Mouse (Mus musculus) heart, embryonic 11.5 days (tissue): Measurements from ENCODE around the gene Rab23. TPM values are rescaled to one million over a fixed set of nuclear protein-coding genes. Genes with fewer than 3 reads are reported as not detected.

ENCODE experiments used
- ATAC-seq: fragments of 200-750 bp; cut with Nextera tagmentation; replicated peaks from 2 replicates; pipeline ENCODE4 v1.8.0; 2017; ENCODE audit warnings: moderate library complexity; ENCODE audit not compliant: insufficient number of reproducible peaks, low FRiP score, low TSS enrichment
- H3K27ac ChIP-seq: fragments of 300-500 bp; sonication (generic); 2 replicates; pipeline ENCODE4 v1.5.1; 2014; ENCODE audit warnings: mild to moderate bottlenecking, low read depth, low read length
- H3K27me3 ChIP-seq: fragments of 300-500 bp; sonication (generic); 2 replicates; pipeline ENCODE4 v1.6.1; 2014; ENCODE audit warnings: mild to moderate bottlenecking, low read length, mixed read lengths; ENCODE audit not compliant: control insufficient read depth, insufficient read depth
- H3K36me3 ChIP-seq: fragments of 300-500 bp; sonication (generic); 2 replicates; pipeline ENCODE4 v1.6.1; 2014; ENCODE audit warnings: mild to moderate bottlenecking, low read length, moderate library complexity, mixed read lengths; ENCODE audit not compliant: control insufficient read depth, insufficient read depth
- H3K4me1 ChIP-seq: fragments of 300-500 bp; sonication (generic); 2 replicates; pipeline ENCODE4 v1.6.1; 2014; ENCODE audit warnings: low read length; ENCODE audit not compliant: control insufficient read depth, insufficient read depth
- H3K4me2 ChIP-seq: fragments of 300-500 bp; sonication (generic); 2 replicates; pipeline ENCODE4 v1.6.1; 2014; ENCODE audit warnings: mild to moderate bottlenecking, moderate library complexity
- H3K4me3 ChIP-seq: fragments of 300-500 bp; sonication (generic); 2 replicates; pipeline ENCODE4 v1.5.1; 2014; ENCODE audit warnings: low read depth, low read length
- H3K9ac ChIP-seq: fragments of 300-500 bp; sonication (generic); 2 replicates; pipeline ENCODE4 v1.6.1; 2014; ENCODE audit warnings: mild to moderate bottlenecking, low read depth, low read length, moderate library complexity
- H3K9me3 ChIP-seq: fragments of 300-500 bp; sonication (generic); replicated peaks from 2 replicates; pipeline ENCODE4 v1.6.1; 2016; ENCODE audit warnings: low read length; ENCODE audit not compliant: control insufficient read depth
- WGBS: fragments of 180-500 bp; shearing (Covaris S2); extraction: QIAGEN DNeasy Blood & Tissue Kit; methylation state at CpG from one replicate; pipeline ENCODE4 v1.1.7; 2014; ENCODE audit not compliant: insufficient replicate concordance; 5-methylcytosine and 5-hydroxymethylcytosine counted together
- polyA plus RNA-seq: library from polyadenylated mRNA; unstranded; fragments of >200 nt; fragmentation: Nextera tagmentation; extraction: Ambion mirVana; gene quantifications from 2 replicates; pipeline ENCODE4 v1.2.1, GENCODE M21; 2014

Rab23 gene
- polyA plus RNA-seq, 1 experiment from 2014 or later, result 14.2 TPM

GRCm38 (mm10) chr1:33754965-33755735 is 35.5 kb downstream of the Rab23 start:
- H3K4me2 ChIP-seq, result peak overlapping the region; percentile 79; the same call in 1 of the 2 replicates
- H3K36me3 ChIP-seq, result no peaks in the 10 kb centered on the region; the same call in 1 of the 2 replicates
- peaks cover 11% of the 10 kb centered on the region for H3K4me1 ChIP-seq
- H3K4me3 ChIP-seq, result no peak overlapping the region
- ATAC-seq, result 0 out of 2 replicates have a peak, but pooled peaks have one; percentile 35
- 78% methylated on average over 21 of the region's 21 CpGs for WGBS
- no peak overlapping the region for H3K27ac ChIP-seq
- H3K9me3 ChIP-seq, result no peaks in the 10 kb centered on the region
- no peak overlapping the region for H3K9ac ChIP-seq
- H3K27me3 ChIP-seq, result no peaks in the 10 kb centered on the region

GRCm38 (mm10) chr1:33755799-33756198 is 36.1 kb downstream of the Rab23 start:
- H3K4me2 ChIP-seq, result peak overlapping the region; percentile 79
- peak overlapping the region; percentile 81 for H3K4me3 ChIP-seq
- ATAC-seq, result no peak
- H3K27me3 ChIP-seq, result no peaks in the 10 kb centered on the region
- no peaks in the 10 kb centered on the region for H3K9me3 ChIP-seq
- no peaks in the 10 kb centered on the region; the same call in 1 of the 2 replicates for H3K36me3 ChIP-seq
- peaks cover 11% of the 10 kb centered on the region for H3K4me1 ChIP-seq
- 81% methylated on average over 7 of the region's 7 CpGs for WGBS
- H3K9ac ChIP-seq, result no peak overlapping the region
- H3K27ac ChIP-seq, result no peak overlapping the region

- H3K9ac ChIP-seq, result peak overlapping the region; percentile 93
- H3K27me3 ChIP-seq, result no peaks in the 10 kb centered on the region
- WGBS, result 28% methylated on average over 18 of the region's 18 CpGs
- peak overlapping the region; percentile 81 for H3K4me3 ChIP-seq
- peak overlapping the region; percentile 79 for H3K4me2 ChIP-seq
- no peak overlapping the region; the same call in 1 of the 2 replicates for H3K27ac ChIP-seq
- no peaks in the 10 kb centered on the region; the same call in 1 of the 2 replicates for H3K36me3 ChIP-seq
- no peak for ATAC-seq
- no peaks in the 10 kb centered on the region for H3K9me3 ChIP-seq
- peaks cover 8% of the 10 kb centered on the region for H3K4me1 ChIP-seq
Measured at GRCm38 (mm10) chr1:33756258-33757032, 36.8 kb downstream of the Rab23 start.

GRCm38 (mm10) chr1:33757033-33757413 is 37.3 kb downstream of the Rab23 start:
- peak overlapping the region; percentile 93 for H3K9ac ChIP-seq
- H3K27me3 ChIP-seq, result no peaks in the 10 kb centered on the region
- peak overlapping the region; percentile 76 for H3K27ac ChIP-seq
- WGBS, result 3% methylated on average over 14 of the region's 14 CpGs
- peak; percentile 35; the same call in 1 of the 2 replicates for ATAC-seq
- H3K36me3 ChIP-seq, result no peaks in the 10 kb centered on the region; the same call in 1 of the 2 replicates
- H3K4me2 ChIP-seq, result peak overlapping the region; percentile 79
- H3K9me3 ChIP-seq, result no peaks in the 10 kb centered on the region
- H3K4me1 ChIP-seq, result peaks cover 8% of the 10 kb centered on the region
- H3K4me3 ChIP-seq, result peak overlapping the region; percentile 81

- peak within 1 kb of the TSS; percentile 79 for H3K4me2 ChIP-seq
- peak; percentile 91 for ATAC-seq
- WGBS, result under 1% methylated on average over 61 of the region's 61 CpGs
- H3K9me3 ChIP-seq, result no peaks in the 10 kb centered on the region
- peaks cover 8% of the 10 kb centered on the region for H3K4me1 ChIP-seq
- peak within 1 kb of the TSS; percentile 93 for H3K9ac ChIP-seq
- H3K27me3 ChIP-seq, result no peaks in the 10 kb centered on the region
- H3K27ac ChIP-seq, result peak within 1 kb of the TSS; percentile 76
- H3K4me3 ChIP-seq, result peak within 1 kb of the TSS; percentile 81
- H3K36me3 ChIP-seq, result no peaks in the 10 kb centered on the region
Measured at GRCm38 (mm10) chr1:33757491-33758041, 37.9 kb downstream of the Rab23 start, which contains the start of gene Bag2. Gene Bag2, minus strand, starts transcription at chr1:33757795.

- H3K9me3 ChIP-seq, result no peaks in the 10 kb centered on the region
- no peak overlapping the region for H3K27ac ChIP-seq
- no peaks in the 10 kb centered on the region for H3K27me3 ChIP-seq
- no peak overlapping the region for H3K4me3 ChIP-seq
- no peak for ATAC-seq
- peak overlapping the region; percentile 79 for H3K4me2 ChIP-seq
- H3K9ac ChIP-seq, result no peak overlapping the region
- 59% methylated on average over 4 of the region's 4 CpGs for WGBS
- H3K36me3 ChIP-seq, result no peaks in the 10 kb centered on the region
- peaks cover 8% of the 10 kb centered on the region for H3K4me1 ChIP-seq
Measured at GRCm38 (mm10) chr1:33758488-33758887, 38.8 kb downstream of the Rab23 start.

- Histone ChIP-seq H3K4me2 (no peak overlapping the region), H3K4me3 (no peak overlapping the region), H3K27ac (no peak overlapping the region), H3K9me3 (no peaks in the 10 kb centered on the region), H3K36me3 (no peaks in the 10 kb centered on the region; the same call in 1 of the 2 replicates), H3K9ac (no peak overlapping the region), H3K4me1 (no peaks in the 10 kb centered on the region), H3K27me3 (no peaks in the 10 kb centered on the region)
- ATAC-seq, result no peak
- 66% methylated on average over 2 of the region's 2 CpGs for WGBS
Measured at GRCm38 (mm10) chr1:33763826-33764225, 44.1 kb downstream of the Rab23 start.

- Histone ChIP-seq H3K27me3 (no peaks in the 10 kb centered on the region), H3K9ac (no peak overlapping the region), H3K4me3 (no peak overlapping the region), H3K9me3 (no peaks in the 10 kb centered on the region), H3K27ac (no peak overlapping the region), H3K4me2 (no peak overlapping the region), H3K36me3 (peaks cover 4% of the 10 kb centered on the region; the same call in 1 of the 2 replicates), H3K4me1 (no peaks in the 10 kb centered on the region)
- ATAC-seq, result no peak
- 90% methylated on average over 11 of the region's 11 CpGs for WGBS
Measured at GRCm38 (mm10) chr1:33765468-33766080, 45.9 kb downstream of the Rab23 start.
